Mouse (Mus musculus): ENCODE measurements around the gene Slc51a. TPM values are rescaled to one million over a fixed set of nuclear protein-coding genes. Genes with fewer than 3 reads are reported as not detected.

The Slc51a gene
- polyA plus RNA-seq (2012; ENCODE audit: low replicate concordance), result 0.51 TPM in 1 of 2 replicates, not detected in the other

DNA sequence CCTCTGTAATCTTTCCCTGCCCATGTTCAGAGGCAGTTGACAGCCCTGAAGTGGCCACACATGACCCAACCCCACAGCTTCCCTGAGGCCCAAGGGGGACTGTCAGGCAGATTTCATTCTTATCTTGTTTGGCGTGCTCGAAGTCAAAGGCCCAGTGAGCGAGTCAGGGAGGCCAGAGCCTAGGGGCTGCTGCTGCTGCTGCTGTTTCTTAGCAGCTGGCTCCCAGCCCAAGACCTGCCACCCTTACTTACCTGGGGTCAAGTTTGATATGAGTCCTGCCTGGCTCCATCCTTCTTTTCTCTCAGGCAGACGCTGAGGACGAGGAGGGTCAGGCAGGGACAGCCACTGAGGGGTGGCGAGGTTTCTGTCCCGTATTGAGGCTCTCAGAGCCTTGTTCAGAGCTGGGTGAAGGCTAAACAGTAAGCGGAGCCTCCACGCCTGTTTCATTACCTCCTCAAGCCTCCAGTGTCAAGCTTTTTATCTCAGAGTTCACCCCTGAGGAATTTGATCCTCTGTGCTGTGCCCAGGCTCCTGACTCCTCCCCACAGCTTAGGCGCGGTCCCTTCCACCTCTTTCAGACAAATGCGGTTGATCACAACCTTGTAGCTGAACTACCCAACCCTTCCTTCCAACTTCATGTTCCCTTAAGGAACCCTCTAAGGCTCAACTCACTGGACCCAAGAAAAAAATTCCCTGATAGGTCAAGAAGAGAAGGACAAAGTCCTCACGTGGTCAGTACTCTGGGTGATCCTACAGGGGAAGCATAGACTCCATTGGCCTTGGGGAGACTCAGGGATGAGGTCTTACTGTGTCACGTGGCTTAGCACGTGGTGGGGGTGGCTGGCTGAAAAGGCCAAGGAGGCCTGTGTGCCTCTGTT lies at the start of gene Slc51a:
TSS of gene Slc51a (minus strand) at position 646 of the 878 bp plus-strand sequence.

GRCm38 (mm10) chr16:32495965-32496364 lies 8.3 kb upstream of the Slc51a start, which contains the start of gene Zdhhc19:
TSS of gene Zdhhc19 (plus strand) at chr16:32496265.

DNA sequence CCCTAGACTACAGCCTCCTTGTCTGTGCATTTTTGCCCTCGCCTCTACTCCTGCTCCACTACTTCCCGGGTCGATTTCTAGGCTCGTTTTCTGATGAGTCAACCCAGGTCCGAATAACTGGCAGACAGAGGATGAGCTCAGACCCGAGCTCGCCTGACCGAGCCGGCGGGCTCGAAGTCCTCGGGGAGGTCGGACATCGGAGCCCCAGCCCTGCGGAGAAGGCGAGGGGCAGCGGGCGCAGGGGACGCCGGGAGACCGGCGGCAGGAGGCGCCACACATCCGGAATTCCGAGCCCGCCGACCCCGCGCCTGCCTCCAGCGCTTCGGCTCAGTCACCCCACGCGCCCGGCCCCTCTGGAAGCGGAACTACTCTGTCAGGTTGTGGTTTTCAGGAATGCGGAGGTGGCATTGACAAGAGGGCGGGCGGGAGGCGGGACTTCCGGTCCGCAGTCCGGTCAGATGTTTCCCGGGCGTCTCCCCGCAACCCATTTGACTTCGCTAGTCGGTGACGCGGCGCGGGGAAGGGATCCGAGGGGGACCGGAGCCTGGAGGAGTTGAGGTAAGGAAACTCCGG lies 57.1 kb downstream of the Slc51a start, which contains the start of gene Pcyt1a:
TSS of gene Pcyt1a (plus strand) at position 448 of the 573 bp plus-strand sequence.

Other genes starting within 250 kb of the Slc51a start
- gene Fbxo45, start 240.7 kb downstream of the Slc51a start, polyA plus RNA-seq (2012; ENCODE audit: low replicate concordance), result 3.5 and 4.8 TPM in 2 replicates
- gene Wdr53, start 240.7 kb downstream of the Slc51a start, polyA plus RNA-seq (2012; ENCODE audit: low replicate concordance), result 5.9 TPM in 2 replicates
- gene Smco1, start 216.4 kb downstream of the Slc51a start, polyA plus RNA-seq (2012; ENCODE audit: low replicate concordance), result not detected in 2 replicates
- gene Rnf168, start 210.4 kb downstream of the Slc51a start, polyA plus RNA-seq (2012; ENCODE audit: low replicate concordance), result 8.2 and 12.7 TPM in 2 replicates
- 1.1 and 2.5 TPM in 2 replicates for gene Ubxn7, start 155.6 kb downstream of the Slc51a start, polyA plus RNA-seq (2012; ENCODE audit: low replicate concordance)
- gene Tm4sf19, start 87.4 kb downstream of the Slc51a start, polyA plus RNA-seq (2012; ENCODE audit: low replicate concordance), result not detected in 2 replicates
- gene Tctex1d2, start 68.2 kb downstream of the Slc51a start, polyA plus RNA-seq (2012; ENCODE audit: low replicate concordance), result 2.0 TPM in 1 of 2 replicates, not detected in the other
- 18.9 and 107 TPM in 2 replicates for gene Pcyt1a, start 57.0 kb downstream of the Slc51a start, polyA plus RNA-seq (2012; ENCODE audit: low replicate concordance)
- not detected in 2 replicates for gene Zdhhc19, start 8.4 kb upstream of the Slc51a start, polyA plus RNA-seq (2012; ENCODE audit: low replicate concordance)
- gene Tfrc, start 121.0 kb upstream of the Slc51a start, polyA plus RNA-seq (2012; ENCODE audit: low replicate concordance), result 13.7 and 41.8 TPM in 2 replicates
- 869 and 932 TPM in 2 replicates for gene Tnk2, start 156.0 kb upstream of the Slc51a start, polyA plus RNA-seq (2012; ENCODE audit: low replicate concordance)
- gene Muc4, start 248.0 kb upstream of the Slc51a start, polyA plus RNA-seq (2012; ENCODE audit: low replicate concordance), result not detected in 2 replicates

Measured in leukemia stem cell, adult 10-12 weeks (primary cell).